Mouse (Mus musculus): Measurements from ENCODE around the gene Eea1.

GRCm38 (mm10) chr10:96082203-96082602 lies 141.8 kb downstream of the Eea1 start:
- no peak for TF ChIP-seq CTCF (IDR thresholded peaks at IDR 0.05; ENCODE audit: borderline replicate concordance, extremely low read depth, insufficient read depth, insufficient read length)
- TF ChIP-seq POLR2A (IDR thresholded peaks at IDR 0.05; ENCODE audit: borderline replicate concordance, extremely low read depth, insufficient read depth, insufficient read length, poor library complexity, severe bottlenecking): no peak

All from brain, embryonic 14.5 days (tissue).